Mouse (Mus musculus) intestine, embryonic 16.5 days (tissue): ENCODE measurements at regions not wholly inside any gene's neighbourhood (a gene's known extent, or its start where the extent isn't known, plus 50 kb on each side); places are given as distances from the start of the nearest gene placed in this dataset.
A peak's percentile ranks its signal among the peaks of the same experiment; 100 is the strongest.

Source experiments
- ATAC-seq: fragments of 200-750 bp; cut with Nextera tagmentation; 2 replicates; pipeline ENCODE4 v1.8.0; 2017; ENCODE audit warnings: moderate TSS enrichment, moderate library complexity
- H3K27ac ChIP-seq: fragments of 300-500 bp; sonication (generic); 2 replicates; pipeline ENCODE4 v1.5.1; 2014; ENCODE audit warnings: mild to moderate bottlenecking, low read length
- H3K27me3 ChIP-seq: fragments of 300-500 bp; sonication (generic); replicated peaks from 2 replicates; pipeline ENCODE4 v1.6.1; 2014; ENCODE audit warnings: low read length, control low read depth, mixed read lengths; ENCODE audit not compliant: control insufficient read depth, insufficient read depth
- H3K36me3 ChIP-seq: fragments of 300-500 bp; sonication (generic); 2 replicates; pipeline ENCODE4 v1.6.1; 2014; ENCODE audit warnings: low read length, control low read depth; ENCODE audit not compliant: control insufficient read depth, insufficient read depth
- H3K4me1 ChIP-seq: fragments of 300-500 bp; sonication (generic); 2 replicates; pipeline ENCODE4 v1.6.1; 2014; ENCODE audit warnings: low read length, control low read depth, mixed read lengths; ENCODE audit not compliant: control insufficient read depth, insufficient read depth
- H3K4me2 ChIP-seq: fragments of 300-500 bp; sonication (generic); 2 replicates; pipeline ENCODE4 v1.6.1; 2014; ENCODE audit warnings: low read depth, low read length, control low read depth
- H3K4me3 ChIP-seq: fragments of 300-500 bp; sonication (generic); 2 replicates; pipeline ENCODE4 v1.5.1; 2014; ENCODE audit warnings: mild to moderate bottlenecking, low read length
- H3K9ac ChIP-seq: fragments of 300-500 bp; sonication (generic); 2 replicates; pipeline ENCODE4 v1.6.1; 2014; ENCODE audit warnings: low read depth, low read length
- H3K9me3 ChIP-seq: fragments of 300-500 bp; sonication (generic); 2 replicates; pipeline ENCODE4 v1.6.1; 2016; ENCODE audit warnings: low read length, control low read depth; ENCODE audit not compliant: control insufficient read depth
- WGBS: fragments of 180-500 bp; shearing (Covaris S2); extraction: QIAGEN DNeasy Blood & Tissue Kit; methylation state at CpG from one replicate; pipeline ENCODE4 v1.1.7; 2014; 5-methylcytosine and 5-hydroxymethylcytosine counted together

DNA sequence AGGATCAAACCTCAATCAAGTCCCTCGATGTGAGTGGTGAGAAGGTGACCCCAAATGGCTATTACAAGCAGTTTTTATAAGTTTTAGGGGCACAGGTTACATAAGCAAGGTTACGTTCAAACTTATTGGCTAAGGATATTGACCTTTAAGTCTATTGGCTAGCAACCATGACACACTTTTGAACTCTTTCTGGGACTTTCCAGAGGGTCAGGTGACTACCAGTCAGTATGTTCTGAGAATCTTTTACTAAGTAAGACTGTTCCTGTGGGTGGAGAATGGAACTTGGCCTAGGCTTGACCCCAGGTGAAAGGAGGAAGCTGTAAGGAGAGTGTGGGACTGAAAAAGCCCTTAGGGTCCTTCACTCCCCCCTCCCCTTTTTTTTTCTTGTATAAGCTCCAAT is 370.3 kb upstream of the Lrrc3b start:
- 70% methylated on average over 2 of the region's 2 CpGs for WGBS
- Histone ChIP-seq H3K27ac (no peak overlapping the region), H3K9ac (no peak overlapping the region), H3K4me1 (no peaks in the 10 kb centered on the region), H3K4me2 (no peak overlapping the region), H3K27me3 (no peaks in the 10 kb centered on the region), H3K9me3 (no peaks in the 10 kb centered on the region), H3K4me3 (no peak overlapping the region), H3K36me3 (no peaks in the 10 kb centered on the region)
- no peak for ATAC-seq

DNA sequence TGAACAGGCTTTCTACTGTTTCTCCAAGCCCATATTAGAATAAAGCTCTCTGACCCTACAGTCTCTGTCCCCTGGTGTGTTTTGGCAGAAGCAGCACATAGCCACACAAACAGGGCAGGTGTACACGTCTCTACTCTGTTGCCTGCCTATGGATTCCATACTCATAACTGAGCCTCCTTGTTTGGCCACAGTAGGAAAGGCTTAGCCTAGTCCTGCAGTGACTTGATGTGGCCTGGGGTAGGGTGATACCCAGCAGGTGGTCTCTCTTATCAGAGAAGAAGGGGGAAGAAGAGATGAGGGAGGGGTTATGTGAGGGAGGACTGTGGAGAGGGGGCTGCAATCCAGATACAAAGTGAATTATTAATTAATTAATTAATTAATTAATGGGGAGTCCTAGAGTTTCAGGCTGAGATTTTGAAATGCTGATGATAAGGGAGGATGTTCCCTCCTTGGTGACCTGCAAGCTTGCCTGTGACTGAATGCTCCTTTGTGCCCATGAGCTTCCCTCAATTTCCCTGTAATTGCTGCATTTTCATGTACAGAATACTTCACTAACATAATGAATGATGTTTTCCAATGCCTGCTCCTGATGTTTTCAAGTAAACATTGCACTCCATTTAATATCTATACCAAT is 402.7 kb upstream of the Lrrc3b start:
- H3K36me3 ChIP-seq = no peaks in the 10 kb centered on the region
- WGBS = 94% methylated on average over 1 of the region's 1 CpGs
- H3K9ac ChIP-seq = no peak overlapping the region
- no peak overlapping the region for H3K4me2 ChIP-seq
- H3K4me3 ChIP-seq = no peak overlapping the region
- ATAC-seq = no peak
- H3K9me3 ChIP-seq = no peaks in the 10 kb centered on the region
- H3K27ac ChIP-seq = no peak overlapping the region
- H3K4me1 ChIP-seq = no peaks in the 10 kb centered on the region
- no peaks in the 10 kb centered on the region for H3K27me3 ChIP-seq

- ATAC-seq = no peak
- no peak overlapping the region for H3K9ac ChIP-seq
- H3K4me1 ChIP-seq = no peaks in the 10 kb centered on the region
- no peak overlapping the region for H3K27ac ChIP-seq
- no peaks in the 10 kb centered on the region for H3K9me3 ChIP-seq
- H3K27me3 ChIP-seq = no peaks in the 10 kb centered on the region
- no peak overlapping the region for H3K4me3 ChIP-seq
- no peaks in the 10 kb centered on the region for H3K36me3 ChIP-seq
- WGBS = 43% methylated on average over 1 of the region's 1 CpGs
- no peak overlapping the region for H3K4me2 ChIP-seq
Observed at GRCm38 (mm10) chr14:15842024-15842599, 403.3 kb upstream of the Lrrc3b start.

- no peaks in the 10 kb centered on the region for H3K4me1 ChIP-seq
- no peaks in the 10 kb centered on the region for H3K27me3 ChIP-seq
- H3K9me3 ChIP-seq = no peaks in the 10 kb centered on the region
- WGBS = 81% methylated on average over 3 of the region's 3 CpGs
- no peak overlapping the region for H3K9ac ChIP-seq
- no peak for ATAC-seq
- no peak overlapping the region for H3K4me3 ChIP-seq
- no peak overlapping the region for H3K4me2 ChIP-seq
- no peak overlapping the region for H3K27ac ChIP-seq
- no peaks in the 10 kb centered on the region for H3K36me3 ChIP-seq
Observed at GRCm38 (mm10) chr14:15868520-15868919, 380.6 kb upstream of the Ngly1 start.

GRCm38 (mm10) chr14:15872013-15872412 is 377.1 kb upstream of the Ngly1 start:
- no peak overlapping the region for H3K4me3 ChIP-seq
- no peaks in the 10 kb centered on the region for H3K9me3 ChIP-seq
- WGBS = 93% methylated on average over 2 of the region's 2 CpGs
- ATAC-seq = peak; percentile 59; the same call in 1 of the 2 replicates
- H3K4me2 ChIP-seq = no peak overlapping the region
- H3K27me3 ChIP-seq = no peaks in the 10 kb centered on the region
- H3K36me3 ChIP-seq = no peaks in the 10 kb centered on the region
- H3K9ac ChIP-seq = no peak overlapping the region
- no peaks in the 10 kb centered on the region for H3K4me1 ChIP-seq
- H3K27ac ChIP-seq = no peak overlapping the region

- Histone ChIP-seq H3K4me3 (no peak overlapping the region), H3K9ac (no peak overlapping the region), H3K27me3 (no peaks in the 10 kb centered on the region), H3K4me1 (no peaks in the 10 kb centered on the region), H3K9me3 (no peaks in the 10 kb centered on the region), H3K27ac (no peak overlapping the region), H3K4me2 (no peak overlapping the region), H3K36me3 (no peaks in the 10 kb centered on the region)
- 84% methylated on average over 3 of the region's 3 CpGs for WGBS
- ATAC-seq = no peak
Observed at GRCm38 (mm10) chr14:15880146-15880545, 368.9 kb upstream of the Ngly1 start.

- Histone ChIP-seq H3K4me2 (no peak overlapping the region), H3K27ac (no peak overlapping the region), H3K9ac (no peak overlapping the region), H3K9me3 (no peaks in the 10 kb centered on the region), H3K4me3 (no peak overlapping the region), H3K4me1 (no peaks in the 10 kb centered on the region), H3K27me3 (no peaks in the 10 kb centered on the region), H3K36me3 (no peaks in the 10 kb centered on the region)
- peak; percentile 50; the same call in 1 of the 2 replicates for ATAC-seq
- WGBS = 78% methylated on average over 1 of the region's 1 CpGs
Observed at GRCm38 (mm10) chr14:15881284-15881683, 367.8 kb upstream of the Ngly1 start.

- H3K4me1 ChIP-seq = no peaks in the 10 kb centered on the region
- H3K27ac ChIP-seq = no peak overlapping the region
- no peak overlapping the region for H3K4me2 ChIP-seq
- H3K27me3 ChIP-seq = no peaks in the 10 kb centered on the region
- H3K9ac ChIP-seq = no peak overlapping the region
- ATAC-seq = no peak
- WGBS = 29% methylated on average over 2 of the region's 2 CpGs
- H3K4me3 ChIP-seq = no peak overlapping the region
- H3K9me3 ChIP-seq = no peaks in the 10 kb centered on the region
- no peaks in the 10 kb centered on the region for H3K36me3 ChIP-seq
Observed at GRCm38 (mm10) chr14:15884641-15885340, 364.3 kb upstream of the Ngly1 start.

- H3K4me2 ChIP-seq = no peak overlapping the region
- ATAC-seq = no peak
- no peak overlapping the region for H3K27ac ChIP-seq
- no peaks in the 10 kb centered on the region for H3K36me3 ChIP-seq
- H3K9me3 ChIP-seq = no peaks in the 10 kb centered on the region
- H3K9ac ChIP-seq = no peak overlapping the region
- WGBS = 49% methylated on average over 1 of the region's 1 CpGs
- no peaks in the 10 kb centered on the region for H3K4me1 ChIP-seq
- H3K27me3 ChIP-seq = no peaks in the 10 kb centered on the region
- H3K4me3 ChIP-seq = no peak overlapping the region
Observed at GRCm38 (mm10) chr14:15897098-15897497, 352.0 kb upstream of the Ngly1 start.
